Mouse (Mus musculus): ENCODE measurements around the gene Sipa1l3. TPM values are rescaled to one million over a fixed set of nuclear protein-coding genes. Genes with fewer than 3 reads are reported as not detected.

Gene Sipa1l3
- total and polyA plus RNA-seq, 3 experiments: 8.9 to 10.7 (median 9.1) TPM

- H3K36me3 ChIP-seq (ENCODE audit: control insufficient read depth, insufficient read depth, low read length): no peaks in the 10 kb centered on the region
- DNase-seq: peak; percentile 56 to 63
- H3K9ac ChIP-seq (ENCODE audit: low read depth, low read length): no peak overlapping the region
- H3K4me3 ChIP-seq: no peak overlapping the region
- H3K27me3 ChIP-seq (ENCODE audit: control insufficient read depth, insufficient read depth, low read length): no peaks in the 10 kb centered on the region
- H3K27ac ChIP-seq: no peak overlapping the region
- WGBS: 12% methylated on average over 10 of the region's 10 CpGs
- intact Hi-C loops (cut with DNase I): loop anchor here (1.0 to 2.0 kb wide), 4 partner anchors 50 to 246 kb away; partner anchors contain the start of gene Psmd8
- H3K79me2 ChIP-seq (replicated peaks; ENCODE audit: control insufficient read depth, insufficient read depth, low read length): no peaks in the 10 kb centered on the region
- TF ChIP-seq CTCF (IDR thresholded peaks at IDR 0.05) (peak; percentile 77), EP300 (IDR thresholded peaks at IDR 0.05; ENCODE audit: insufficient read depth, low read depth, low read length) (peak; percentile 85; the same call in 1 of the 2 replicates), POLR2A (IDR thresholded peaks at IDR 0.05; ENCODE audit: insufficient read depth, low read depth, low read length) (no peak)
- peaks cover 3% of the 10 kb centered on the region; the same call in 1 of the 2 replicates for H3K4me1 ChIP-seq (ENCODE audit: control insufficient read depth, insufficient read depth, low read length)
Measured at GRCm38 (mm10) chr7:29296998-29297397, 221.4 kb downstream of the Sipa1l3 start.

GRCm38 (mm10) chr7:29295861-29296647 lies 222.4 kb downstream of the Sipa1l3 start:
- H3K27ac ChIP-seq: no peak overlapping the region
- TF ChIP-seq POLR2A (IDR thresholded peaks at IDR 0.05; ENCODE audit: insufficient read depth, low read depth, low read length) (peak; percentile 5; the same call in 1 of the 2 replicates), EP300 (IDR thresholded peaks at IDR 0.05; ENCODE audit: insufficient read depth, low read depth, low read length) (no peak)
- H3K4me3 ChIP-seq: no peak overlapping the region
- H3K36me3 ChIP-seq (ENCODE audit: control insufficient read depth, insufficient read depth, low read length): no peaks in the 10 kb centered on the region
- H3K4me1 ChIP-seq (ENCODE audit: control insufficient read depth, insufficient read depth, low read length): peaks cover 3% of the 10 kb centered on the region; the same call in 1 of the 2 replicates
- intact Hi-C loops (cut with DNase I): loop anchor here (2.0 kb wide), 2 partner anchors 115 to 245 kb away; partner anchors contain the start of gene Psmd8
- H3K9ac ChIP-seq (ENCODE audit: low read depth, low read length): no peak overlapping the region
- 69% methylated on average over 24 of the region's 24 CpGs for WGBS
- H3K27me3 ChIP-seq (ENCODE audit: control insufficient read depth, insufficient read depth, low read length): no peaks in the 10 kb centered on the region
- no peak for DNase-seq
- no peaks in the 10 kb centered on the region for H3K79me2 ChIP-seq (replicated peaks; ENCODE audit: control insufficient read depth, insufficient read depth, low read length)

GRCm38 (mm10) chr7:29294111-29294761 lies 224.2 kb downstream of the Sipa1l3 start:
- no peak overlapping the region for H3K9ac ChIP-seq (ENCODE audit: low read depth, low read length)
- WGBS: 79% methylated on average over 13 of the region's 13 CpGs
- no peaks in the 10 kb centered on the region for H3K79me2 ChIP-seq (replicated peaks; ENCODE audit: control insufficient read depth, insufficient read depth, low read length)
- H3K4me3 ChIP-seq: no peak overlapping the region
- no peaks in the 10 kb centered on the region for H3K27me3 ChIP-seq (ENCODE audit: control insufficient read depth, insufficient read depth, low read length)
- TF ChIP-seq EP300 (IDR thresholded peaks at IDR 0.05; ENCODE audit: insufficient read depth, low read depth, low read length) (no peak), POLR2A (IDR thresholded peaks at IDR 0.05; ENCODE audit: insufficient read depth, low read depth, low read length) (no peak), CTCF (IDR thresholded peaks at IDR 0.05) (no peak)
- no peaks in the 10 kb centered on the region for H3K36me3 ChIP-seq (ENCODE audit: control insufficient read depth, insufficient read depth, low read length)
- H3K4me1 ChIP-seq (ENCODE audit: control insufficient read depth, insufficient read depth, low read length): peaks cover 3% of the 10 kb centered on the region; the same call in 1 of the 2 replicates
- intact Hi-C loops (cut with DNase I): no loop called here
- DNase-seq: no peak
- no peak overlapping the region; the same call in 1 of the 2 replicates for H3K27ac ChIP-seq

DNA sequence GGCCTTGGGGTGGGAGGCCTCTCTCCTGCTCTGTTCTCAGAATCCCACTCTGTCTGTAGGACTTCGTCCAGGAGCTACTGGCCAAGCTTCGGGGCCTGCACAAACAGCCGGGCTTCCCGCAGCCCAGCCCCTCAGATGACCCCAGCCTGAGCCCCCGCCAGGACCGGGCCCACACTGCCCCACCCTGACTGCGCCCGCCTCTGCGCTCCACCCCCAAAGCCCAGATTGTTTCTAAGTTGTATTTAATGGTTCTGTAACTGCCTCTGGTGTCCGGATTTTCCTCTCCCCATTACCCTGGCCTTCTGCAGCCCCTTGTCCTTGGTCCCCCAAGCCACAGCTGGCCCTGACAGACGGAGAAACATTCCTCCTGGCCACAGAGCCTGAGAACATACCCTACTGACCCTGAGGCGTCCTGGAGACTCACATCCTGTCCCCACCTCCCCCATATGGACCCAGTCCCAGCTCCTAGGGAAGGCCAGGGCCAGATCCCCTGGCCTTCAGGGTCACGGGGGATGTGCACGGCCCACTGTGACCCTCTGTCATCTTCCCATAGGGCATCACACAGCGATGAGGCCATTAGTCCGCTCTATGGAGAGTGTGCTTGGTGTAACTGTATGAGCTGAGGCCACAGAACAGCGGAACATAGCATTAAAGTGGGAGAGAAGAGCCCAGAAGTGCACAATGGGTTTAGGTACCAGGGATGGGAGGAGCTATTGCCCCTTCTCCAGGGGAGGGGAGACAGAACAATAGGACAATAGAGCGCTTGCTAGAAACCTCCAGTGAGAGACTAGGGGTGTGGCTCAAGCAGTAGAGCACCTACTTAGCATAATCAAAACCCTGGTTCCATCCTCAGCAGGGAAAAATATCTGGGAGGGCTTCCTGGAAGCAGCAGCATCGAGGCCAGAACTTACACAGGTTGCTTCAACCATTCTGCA lies 225.0 kb downstream of the Sipa1l3 start:
- Histone ChIP-seq H3K4me1 (ENCODE audit: control insufficient read depth, insufficient read depth, low read length) (peaks cover 3% of the 10 kb centered on the region; the same call in 1 of the 2 replicates), H3K27me3 (ENCODE audit: control insufficient read depth, insufficient read depth, low read length) (no peaks in the 10 kb centered on the region), H3K27ac (peak overlapping the region; percentile 79), H3K36me3 (ENCODE audit: control insufficient read depth, insufficient read depth, low read length) (no peaks in the 10 kb centered on the region), H3K79me2 (replicated peaks; ENCODE audit: control insufficient read depth, insufficient read depth, low read length) (no peaks in the 10 kb centered on the region), H3K9ac (ENCODE audit: low read depth, low read length) (no peak overlapping the region), H3K4me3 (no peak overlapping the region)
- intact Hi-C loops (cut with DNase I): no loop called here
- WGBS: 45% methylated on average over 19 of the region's 19 CpGs
- DNase-seq: peak; percentile 70
- TF ChIP-seq EP300 (IDR thresholded peaks at IDR 0.05; ENCODE audit: insufficient read depth, low read depth, low read length): no peak
- TF ChIP-seq POLR2A (IDR thresholded peaks at IDR 0.05; ENCODE audit: insufficient read depth, low read depth, low read length): 0 out of 2 replicates have a peak, but pooled peaks have one; percentile 6
- no peak for TF ChIP-seq CTCF (IDR thresholded peaks at IDR 0.05)

DNA sequence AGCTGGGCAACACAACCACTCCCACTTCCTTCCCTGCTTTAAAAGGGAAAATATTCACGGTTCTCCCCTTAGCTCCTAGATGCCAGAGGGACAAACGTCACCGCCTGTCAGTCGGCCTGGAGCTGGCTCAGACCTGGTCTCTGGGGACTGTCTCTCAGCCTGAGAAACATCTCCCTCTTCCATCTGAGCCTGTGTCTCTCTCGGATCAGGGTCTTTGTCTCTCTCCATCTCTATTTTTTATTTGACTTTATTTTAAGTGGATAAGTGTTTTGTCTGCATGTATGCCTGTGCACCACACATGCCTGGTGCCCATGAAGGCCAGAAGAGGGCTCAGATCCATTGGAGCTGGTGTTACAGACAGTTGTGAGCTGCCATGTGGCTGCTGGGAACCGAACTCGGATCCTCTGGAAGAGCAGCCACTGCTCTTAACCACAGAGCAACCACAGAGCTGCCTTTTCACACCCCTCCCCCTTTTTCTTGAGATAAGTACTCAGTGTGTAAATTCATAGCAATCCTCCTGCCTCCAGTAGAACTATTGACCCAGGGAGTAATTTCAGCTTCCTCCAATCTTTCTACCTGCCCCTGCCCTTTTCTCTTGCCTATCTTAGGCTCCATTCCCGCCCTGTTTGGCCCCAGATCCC lies 225.9 kb downstream of the Sipa1l3 start:
- no peak overlapping the region for H3K9ac ChIP-seq (ENCODE audit: low read depth, low read length)

More for the DNA sequence above, 225.9 kb downstream of the Sipa1l3 start:
- H3K79me2 ChIP-seq (replicated peaks; ENCODE audit: control insufficient read depth, insufficient read depth, low read length): no peaks in the 10 kb centered on the region
- DNase-seq: peak; percentile 68 to 80
- H3K27me3 ChIP-seq (ENCODE audit: control insufficient read depth, insufficient read depth, low read length): no peaks in the 10 kb centered on the region
- WGBS: 34% methylated on average over 8 of the region's 8 CpGs
- H3K36me3 ChIP-seq (ENCODE audit: control insufficient read depth, insufficient read depth, low read length): no peaks in the 10 kb centered on the region
- TF ChIP-seq EP300 (IDR thresholded peaks at IDR 0.05; ENCODE audit: insufficient read depth, low read depth, low read length) (0 out of 2 replicates have a peak, but pooled peaks have one; percentile 30), POLR2A (IDR thresholded peaks at IDR 0.05; ENCODE audit: insufficient read depth, low read depth, low read length) (no peak)
- peaks cover 3% of the 10 kb centered on the region; the same call in 1 of the 2 replicates for H3K4me1 ChIP-seq (ENCODE audit: control insufficient read depth, insufficient read depth, low read length)
- peak overlapping the region; percentile 79 for H3K27ac ChIP-seq
- intact Hi-C loops (cut with DNase I): no loop called here
- H3K4me3 ChIP-seq: no peak overlapping the region

Data from heart, adult 2 months (tissue).